Mouse (Mus musculus) layer of hippocampus, adult 2 months (tissue): ENCODE data around the gene Trmt10a. TPM values are rescaled to one million over a fixed set of nuclear protein-coding genes. Genes with fewer than 3 reads are reported as not detected.

Experiments used
- DNase-seq, 2 experiments: peaks; one replicate each; pipeline ENCODE4 v3.0.0; 2022; ENCODE audit warnings: low spot score in 2 of 2
- H3K27ac ChIP-seq: fragments of 200-600 bp; 2 replicates; pipeline ENCODE4 v1.8.1; 2022
- H3K4me3 ChIP-seq: fragments of 200-600 bp; 2 replicates; pipeline ENCODE4 v1.8.1; 2022; ENCODE audit warnings: mild to moderate bottlenecking
- CTCF ChIP-seq: fragments of 200-600 bp; conservative IDR thresholded peaks from 2 replicates; pipeline ENCODE4 v1.8.1; 2022; ENCODE audit warnings: antibody characterized with exemption, mild to moderate bottlenecking, moderate library complexity
- total RNA-seq, 2 experiments: library from RNA; stranded (reverse); gene quantifications; 2 replicates each; pipeline ENCODE4 v1.2.3; 2021

The Trmt10a gene
- total RNA-seq, 2 experiments from 2014 or later = 5.1 to 5.6 TPM

- TF ChIP-seq CTCF = no peak
These were observed 424 bp upstream of the Trmt10a start for GRCm38 (mm10) chr3:138142733-138143314.

GRCm38 (mm10) chr3:138144060-138144641, 903 bp downstream of the Trmt10a start:
- Histone ChIP-seq H3K27ac (peak overlapping the region; percentile 98), H3K4me3 (peak overlapping the region; percentile 95)
- TF ChIP-seq CTCF = no peak
- DNase-seq = no peak

More at GRCm38 (mm10) chr3:138142733-138143314, 424 bp upstream of the Trmt10a start:
- H3K27ac ChIP-seq = peak overlapping the region; percentile 98
- H3K4me3 ChIP-seq = peak overlapping the region; percentile 95
- DNase-seq = no peak

- Histone ChIP-seq H3K4me3 (peak within 1 kb of the TSS; percentile 95), H3K27ac (peak within 1 kb of the TSS; percentile 98)
- peak; percentile 85 to 86 for DNase-seq
- TF ChIP-seq CTCF = peak; percentile 91
These were observed 1.5 kb downstream of the Trmt10a start, which contains the start of gene Mttp for GRCm38 (mm10) chr3:138144642-138145171. Mttp (minus strand) TSS chr3:138144968.

GRCm38 (mm10) chr3:138148811-138149210, 5.6 kb downstream of the Trmt10a start:
- no peak for TF ChIP-seq CTCF
- DNase-seq = no peak
- Histone ChIP-seq H3K4me3 (no peak overlapping the region), H3K27ac (no peak overlapping the region)

- DNase-seq = no peak
- Histone ChIP-seq H3K27ac (no peak overlapping the region), H3K4me3 (no peak overlapping the region)
- TF ChIP-seq CTCF = no peak
These were observed 11.8 kb downstream of the Trmt10a start for GRCm38 (mm10) chr3:138155062-138155461.

- TF ChIP-seq CTCF = no peak
- DNase-seq = no peak
- H3K4me3 ChIP-seq = no peak overlapping the region
- H3K27ac ChIP-seq = 0 out of 2 replicates have a peak overlapping the region, but pooled peaks have one; percentile 14
These were observed 13.4 kb downstream of the Trmt10a start for GRCm38 (mm10) chr3:138156651-138157050.

- H3K4me3 ChIP-seq = no peak overlapping the region
- no peak for DNase-seq
- H3K27ac ChIP-seq = no peak overlapping the region
- TF ChIP-seq CTCF = no peak
These were observed 18.4 kb downstream of the Trmt10a start for GRCm38 (mm10) chr3:138161623-138162022.

GRCm38 (mm10) chr3:138162553-138163183, 19.4 kb downstream of the Trmt10a start:
- TF ChIP-seq CTCF = no peak
- DNase-seq = no peak
- H3K4me3 ChIP-seq = no peak overlapping the region
- no peak overlapping the region for H3K27ac ChIP-seq

- TF ChIP-seq CTCF = peak; percentile 55
- DNase-seq = no peak
- no peak overlapping the region for H3K27ac ChIP-seq
- no peak overlapping the region for H3K4me3 ChIP-seq
These were observed 30.0 kb downstream of the Trmt10a start for GRCm38 (mm10) chr3:138173291-138173690.

GRCm38 (mm10) chr3:138175551-138175950, 32.3 kb downstream of the Trmt10a start:
- no peak for DNase-seq
- Histone ChIP-seq H3K27ac (no peak overlapping the region), H3K4me3 (no peak overlapping the region)
- TF ChIP-seq CTCF = no peak

GRCm38 (mm10) chr3:138182019-138182418, 38.8 kb downstream of the Trmt10a start:
- no peak for DNase-seq
- Histone ChIP-seq H3K27ac (no peak overlapping the region), H3K4me3 (no peak overlapping the region)
- TF ChIP-seq CTCF = no peak

GRCm38 (mm10) chr3:138183371-138183770, 40.1 kb downstream of the Trmt10a start:
- Histone ChIP-seq H3K4me3 (no peak overlapping the region), H3K27ac (no peak overlapping the region)
- DNase-seq = no peak
- no peak for TF ChIP-seq CTCF

- TF ChIP-seq CTCF = no peak
- H3K27ac ChIP-seq = no peak overlapping the region
- no peak for DNase-seq
- H3K4me3 ChIP-seq = no peak overlapping the region
These were observed 42.0 kb downstream of the Trmt10a start for GRCm38 (mm10) chr3:138185290-138185689.
